Mouse (Mus musculus): ENCODE results near the gene Clmp. TPM values are rescaled to one million over a fixed set of nuclear protein-coding genes. Genes with fewer than 3 reads are reported as not detected.

The Clmp gene
- polyA plus RNA-seq, 1 experiment = 2.0 TPM

DNA sequence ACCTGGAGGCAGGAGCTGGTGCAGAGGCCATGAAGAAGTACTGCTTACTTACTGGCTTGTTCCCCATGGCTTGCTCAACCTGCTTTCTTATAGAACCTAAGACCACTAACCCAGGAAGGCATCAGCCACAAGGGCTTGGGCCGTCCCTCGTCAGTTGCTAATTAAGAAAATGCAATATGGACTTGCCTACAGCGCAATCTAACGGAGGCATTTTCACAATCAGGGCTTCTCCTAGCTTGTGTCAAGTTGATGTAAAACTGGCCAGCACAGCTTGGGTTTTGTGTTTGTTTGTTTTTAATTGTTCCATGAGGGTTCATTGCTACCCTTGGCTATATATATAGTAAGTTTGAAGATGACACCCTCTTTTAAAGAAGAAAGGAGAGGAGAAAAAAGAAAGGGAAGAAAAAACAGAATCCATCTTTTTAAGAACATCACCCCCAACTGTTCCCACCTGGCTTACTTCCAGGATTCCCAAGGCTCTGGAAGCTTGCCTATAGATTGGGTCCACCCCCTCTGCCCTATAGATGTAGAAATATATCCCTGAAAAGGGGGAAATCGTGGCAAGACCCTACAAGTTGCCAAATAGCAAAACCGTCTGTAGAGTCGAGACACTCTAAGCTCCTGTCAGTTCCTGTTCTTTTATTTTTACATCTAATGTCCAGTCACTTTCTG, 42.2 kb downstream of the Clmp start:
- no peak overlapping the region for H3K27ac ChIP-seq (ENCODE audit: insufficient read depth, low read depth, low read length)
- no peak for TF ChIP-seq CTCF (IDR thresholded peaks at IDR 0.05; ENCODE audit: low read depth, low read length)
- TF ChIP-seq POLR2A (IDR thresholded peaks at IDR 0.05; ENCODE audit: borderline replicate concordance, low read depth, low read length) = no peak
- no peak overlapping the region for H3K4me3 ChIP-seq (ENCODE audit: insufficient read depth, low read length)
- peaks cover 25% of the 10 kb centered on the region for H3K4me1 ChIP-seq (ENCODE audit: control insufficient read depth, insufficient read depth, low read length)

DNA sequence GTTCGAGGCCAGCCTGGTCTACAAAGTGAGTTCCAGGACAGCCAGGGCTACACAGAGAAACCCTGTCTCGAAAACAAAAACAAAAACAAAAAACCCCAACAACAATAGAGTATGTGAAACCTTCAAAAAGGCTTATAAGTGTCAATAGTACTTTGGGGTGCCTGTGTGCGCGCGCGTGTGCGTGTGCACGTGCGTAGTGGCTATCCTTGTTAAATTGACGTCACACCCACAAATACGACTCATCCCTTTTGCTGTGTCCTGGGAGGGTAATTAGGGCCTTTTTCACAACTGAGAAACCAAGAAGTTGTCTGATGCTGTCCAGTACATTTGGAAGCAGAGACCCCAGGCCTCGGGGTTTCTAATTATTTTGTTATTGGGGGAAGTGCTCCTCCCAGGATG, 44.5 kb downstream of the Clmp start:
- H3K4me1 ChIP-seq (ENCODE audit: control insufficient read depth, insufficient read depth, low read length) = peaks cover 28% of the 10 kb centered on the region
- H3K27ac ChIP-seq (ENCODE audit: insufficient read depth, low read depth, low read length) = no peak overlapping the region
- TF ChIP-seq CTCF (IDR thresholded peaks at IDR 0.05; ENCODE audit: low read depth, low read length) (no peak), POLR2A (IDR thresholded peaks at IDR 0.05; ENCODE audit: borderline replicate concordance, low read depth, low read length) (no peak)
- H3K4me3 ChIP-seq (ENCODE audit: insufficient read depth, low read length) = no peak overlapping the region

- no peak for TF ChIP-seq CTCF (IDR thresholded peaks at IDR 0.05; ENCODE audit: low read depth, low read length)
- no peak for TF ChIP-seq POLR2A (IDR thresholded peaks at IDR 0.05; ENCODE audit: borderline replicate concordance, low read depth, low read length)
- H3K27ac ChIP-seq (ENCODE audit: insufficient read depth, low read depth, low read length) = no peak overlapping the region
- peaks cover 28% of the 10 kb centered on the region for H3K4me1 ChIP-seq (ENCODE audit: control insufficient read depth, insufficient read depth, low read length)
- H3K4me3 ChIP-seq (ENCODE audit: insufficient read depth, low read length) = peak overlapping the region; percentile 19
These were observed 45.2 kb downstream of the Clmp start for GRCm38 (mm10) chr9:40730701-40731590.

GRCm38 (mm10) chr9:40731591-40732048, 45.9 kb downstream of the Clmp start:
- H3K4me1 ChIP-seq (ENCODE audit: control insufficient read depth, insufficient read depth, low read length) = peaks cover 28% of the 10 kb centered on the region
- no peak overlapping the region for H3K4me3 ChIP-seq (ENCODE audit: insufficient read depth, low read length)
- H3K27ac ChIP-seq (ENCODE audit: insufficient read depth, low read depth, low read length) = no peak overlapping the region
- TF ChIP-seq POLR2A (IDR thresholded peaks at IDR 0.05; ENCODE audit: borderline replicate concordance, low read depth, low read length) (no peak), CTCF (IDR thresholded peaks at IDR 0.05; ENCODE audit: low read depth, low read length) (no peak)

GRCm38 (mm10) chr9:40732302-40732701, 46.5 kb downstream of the Clmp start:
- TF ChIP-seq CTCF (IDR thresholded peaks at IDR 0.05; ENCODE audit: low read depth, low read length) (no peak), POLR2A (IDR thresholded peaks at IDR 0.05; ENCODE audit: borderline replicate concordance, low read depth, low read length) (no peak)
- Histone ChIP-seq H3K4me1 (ENCODE audit: control insufficient read depth, insufficient read depth, low read length) (peaks cover 26% of the 10 kb centered on the region), H3K4me3 (ENCODE audit: insufficient read depth, low read length) (no peak overlapping the region), H3K27ac (ENCODE audit: insufficient read depth, low read depth, low read length) (no peak overlapping the region)

DNA sequence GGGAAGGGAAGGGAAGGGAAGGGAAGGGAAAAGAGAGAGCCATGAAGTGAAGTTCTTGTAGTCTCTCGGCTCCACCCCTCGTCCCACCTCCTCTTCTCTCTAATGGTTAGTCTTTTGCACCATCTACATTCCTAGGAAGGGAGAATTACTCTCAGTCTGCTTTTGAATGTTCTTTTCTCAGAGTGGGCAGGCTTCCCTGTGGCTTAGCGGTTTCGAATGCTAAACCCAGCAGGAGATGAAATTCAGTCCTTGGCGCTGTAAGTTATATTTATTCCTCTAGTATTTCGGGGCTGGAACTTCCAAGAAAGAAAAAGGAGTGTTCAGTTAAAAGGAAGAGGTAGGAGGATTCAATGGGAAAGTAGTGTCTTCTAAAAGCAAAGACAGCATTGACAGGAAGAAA, 51.4 kb downstream of the Clmp start:
- no peak for TF ChIP-seq CTCF (IDR thresholded peaks at IDR 0.05; ENCODE audit: low read depth, low read length)
- no peak for TF ChIP-seq POLR2A (IDR thresholded peaks at IDR 0.05; ENCODE audit: borderline replicate concordance, low read depth, low read length)
- H3K4me3 ChIP-seq (ENCODE audit: insufficient read depth, low read length) = no peak overlapping the region
- peaks cover 11% of the 10 kb centered on the region for H3K4me1 ChIP-seq (ENCODE audit: control insufficient read depth, insufficient read depth, low read length)
- H3K27ac ChIP-seq (ENCODE audit: insufficient read depth, low read depth, low read length) = no peak overlapping the region

DNA sequence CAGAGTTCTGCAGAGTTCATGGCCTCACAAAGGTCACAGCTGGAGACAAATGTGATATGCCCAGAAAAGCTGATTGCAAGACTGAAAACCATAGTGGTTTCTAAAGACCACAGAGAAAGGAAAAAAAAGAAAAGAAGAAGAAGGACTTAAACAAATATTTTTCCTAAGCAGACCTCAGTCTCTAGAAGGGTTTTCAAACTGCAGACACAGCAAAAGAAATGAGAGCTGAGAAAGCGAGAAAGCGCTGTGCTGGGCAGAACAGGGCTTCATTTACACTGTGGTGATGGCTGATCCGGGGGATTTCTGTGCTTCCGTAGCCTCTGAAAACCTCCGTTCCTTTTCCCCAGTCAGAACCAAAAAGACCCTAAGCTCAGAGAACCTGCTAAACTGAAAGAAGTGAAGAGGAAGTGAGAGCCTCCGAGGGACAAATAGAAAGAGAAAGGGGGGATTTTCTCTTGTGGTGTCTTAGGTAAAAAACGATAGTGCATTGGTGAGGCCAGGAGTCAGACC, 57.8 kb downstream of the Clmp start:
- Histone ChIP-seq H3K4me3 (ENCODE audit: insufficient read depth, low read length) (peak overlapping the region; percentile 29), H3K4me1 (ENCODE audit: control insufficient read depth, insufficient read depth, low read length) (peaks cover 46% of the 10 kb centered on the region), H3K27ac (ENCODE audit: insufficient read depth, low read depth, low read length) (peak overlapping the region; percentile 77)
- TF ChIP-seq POLR2A (IDR thresholded peaks at IDR 0.05; ENCODE audit: borderline replicate concordance, low read depth, low read length) = no peak

- TF ChIP-seq CTCF (IDR thresholded peaks at IDR 0.05; ENCODE audit: low read depth, low read length) (no peak), POLR2A (IDR thresholded peaks at IDR 0.05; ENCODE audit: borderline replicate concordance, low read depth, low read length) (no peak)
- H3K4me1 ChIP-seq (ENCODE audit: control insufficient read depth, insufficient read depth, low read length) = peaks cover 46% of the 10 kb centered on the region
- H3K27ac ChIP-seq (ENCODE audit: insufficient read depth, low read depth, low read length) = peak overlapping the region; percentile 77
- H3K4me3 ChIP-seq (ENCODE audit: insufficient read depth, low read length) = 0 out of 2 replicates have a peak overlapping the region, but pooled peaks have one; percentile 29
These were observed 58.5 kb downstream of the Clmp start for GRCm38 (mm10) chr9:40744233-40744632.

DNA sequence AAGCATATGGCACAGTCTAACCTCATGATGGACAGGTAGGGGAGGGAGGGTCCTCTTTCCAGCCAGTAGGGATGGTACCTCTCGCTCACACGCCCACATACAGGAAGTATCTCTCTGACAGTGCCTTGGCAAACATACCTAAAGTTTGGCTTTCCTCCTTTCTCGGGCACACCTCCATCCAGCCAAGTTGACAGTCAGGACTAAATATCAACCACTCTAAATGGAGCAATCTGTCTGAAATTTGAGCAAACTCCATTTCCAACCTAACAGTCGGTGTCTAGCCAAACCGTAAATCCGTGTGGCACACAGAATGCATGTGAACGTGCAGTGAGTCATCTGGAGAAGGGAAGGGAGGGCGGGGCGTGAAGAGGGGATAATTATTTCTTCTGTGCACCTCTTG, 61.0 kb downstream of the Clmp start:
- TF ChIP-seq CTCF (IDR thresholded peaks at IDR 0.05; ENCODE audit: low read depth, low read length) = no peak
- no peak for TF ChIP-seq POLR2A (IDR thresholded peaks at IDR 0.05; ENCODE audit: borderline replicate concordance, low read depth, low read length)
- H3K4me3 ChIP-seq (ENCODE audit: insufficient read depth, low read length) = no peak overlapping the region
- H3K27ac ChIP-seq (ENCODE audit: insufficient read depth, low read depth, low read length) = no peak overlapping the region
- peaks cover 46% of the 10 kb centered on the region for H3K4me1 ChIP-seq (ENCODE audit: control insufficient read depth, insufficient read depth, low read length)

- TF ChIP-seq POLR2A (IDR thresholded peaks at IDR 0.05; ENCODE audit: borderline replicate concordance, low read depth, low read length) = no peak
- no peak for TF ChIP-seq CTCF (IDR thresholded peaks at IDR 0.05; ENCODE audit: low read depth, low read length)
- Histone ChIP-seq H3K4me1 (ENCODE audit: control insufficient read depth, insufficient read depth, low read length) (peaks cover 46% of the 10 kb centered on the region), H3K4me3 (ENCODE audit: insufficient read depth, low read length) (no peak overlapping the region), H3K27ac (ENCODE audit: insufficient read depth, low read depth, low read length) (0 out of 2 replicates have a peak overlapping the region, but pooled peaks have one; percentile 12)
These were observed 61.5 kb downstream of the Clmp start for GRCm38 (mm10) chr9:40747249-40747648.

All from bone marrow macrophage, adult 2 months (primary cell).